Mouse (Mus musculus) lung, postnatal 10 days (tissue): ENCODE measurements at regions not wholly inside any gene's neighbourhood (a gene's known extent, or its start where the extent isn't known, plus 50 kb on each side); places are given as distances from the start of the nearest gene placed in this dataset.
A peak's percentile ranks its signal among the peaks of the same experiment; 100 is the strongest.

Experiments used
- DNase-seq: peaks from one replicate; pipeline ENCODE4 v3.0.0; 2021

GRCm38 (mm10) chr10:92333042-92333774 lies 389.0 kb downstream of the Nedd1 start:
- no peak for DNase-seq

GRCm38 (mm10) chr10:92330150-92330549 lies 392.1 kb downstream of the Nedd1 start:
- DNase-seq: no peak

GRCm38 (mm10) chr10:92329661-92330060 lies 392.6 kb downstream of the Nedd1 start:
- no peak for DNase-seq

GRCm38 (mm10) chr10:92325284-92325989 lies 396.8 kb downstream of the Nedd1 start:
- no peak for DNase-seq

- DNase-seq: no peak
These were observed 407.6 kb downstream of the Nedd1 start for GRCm38 (mm10) chr10:92314606-92315005.

GRCm38 (mm10) chr10:92312278-92312677 lies 409.9 kb downstream of the Nedd1 start:
- no peak for DNase-seq

GRCm38 (mm10) chr10:92308643-92309042 lies 413.6 kb downstream of the Nedd1 start:
- DNase-seq: no peak

- peak; percentile 21 for DNase-seq
These were observed 414.4 kb downstream of the Nedd1 start for GRCm38 (mm10) chr10:92307861-92308260.

- no peak for DNase-seq
These were observed 423.5 kb downstream of the Nedd1 start for GRCm38 (mm10) chr10:92298693-92299092.

GRCm38 (mm10) chr10:92296837-92297236 lies 425.4 kb downstream of the Nedd1 start:
- no peak for DNase-seq

- DNase-seq: no peak
These were observed 425.9 kb downstream of the Nedd1 start for GRCm38 (mm10) chr10:92296303-92296702.

- no peak for DNase-seq
These were observed 429.0 kb downstream of the Nedd1 start for GRCm38 (mm10) chr10:92293261-92293660.

GRCm38 (mm10) chr10:92289230-92289629 lies 433.0 kb downstream of the Nedd1 start:
- peak; percentile 46 for DNase-seq

- DNase-seq: no peak
These were observed 438.0 kb downstream of the Nedd1 start for GRCm38 (mm10) chr10:92284231-92284630.

GRCm38 (mm10) chr10:92277981-92278380 lies 444.2 kb downstream of the Nedd1 start:
- DNase-seq: no peak

GRCm38 (mm10) chr10:92257815-92258214 lies 464.4 kb downstream of the Nedd1 start:
- DNase-seq: no peak

GRCm38 (mm10) chr10:92248648-92249047 lies 473.6 kb downstream of the Nedd1 start:
- no peak for DNase-seq

GRCm38 (mm10) chr10:92247449-92247805 lies 474.8 kb downstream of the Nedd1 start:
- DNase-seq: no peak

- DNase-seq: no peak
These were observed 475.3 kb downstream of the Nedd1 start for GRCm38 (mm10) chr10:92246785-92247448.

- DNase-seq: no peak
These were observed 479.3 kb downstream of the Nedd1 start for GRCm38 (mm10) chr10:92242714-92243440.

- no peak for DNase-seq
These were observed 484.3 kb downstream of the Nedd1 start for GRCm38 (mm10) chr10:92237881-92238280.

- no peak for DNase-seq
These were observed 490.1 kb downstream of the Nedd1 start for GRCm38 (mm10) chr10:92232081-92232480.

- peak; percentile 1 for DNase-seq
These were observed 496.4 kb downstream of the Nedd1 start for GRCm38 (mm10) chr10:92225818-92226217.
